Mouse (Mus musculus) urinary bladder, postnatal 10 days (tissue): ENCODE measurements around the gene Uchl3.

ENCODE experiments used
- DNase-seq: peaks from one replicate; pipeline ENCODE4 v3.0.0; 2022; ENCODE audit warnings: low spot score

The Uchl3 gene

DNA sequence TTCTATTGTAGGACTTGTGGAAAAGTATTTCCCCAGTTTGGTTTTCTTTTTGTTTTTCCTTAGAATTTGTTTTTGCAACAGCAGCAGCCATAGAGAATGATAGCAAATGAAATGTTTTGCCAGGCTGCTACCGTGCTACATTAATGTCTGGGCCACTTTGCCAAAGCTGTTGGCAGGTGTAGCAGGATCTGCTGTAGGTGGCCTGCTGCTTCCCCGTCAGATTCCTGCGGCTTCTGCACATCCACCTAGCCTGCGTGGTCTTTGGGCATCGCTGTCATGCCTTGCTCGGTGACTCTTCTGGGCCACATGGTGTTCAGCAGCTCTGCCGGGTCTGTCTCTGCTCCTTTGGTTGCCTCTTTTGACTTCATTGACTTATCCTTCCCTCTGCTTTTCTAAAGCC lies 14.9 kb downstream of the Uchl3 start:
- DNase-seq, result no peak

DNA sequence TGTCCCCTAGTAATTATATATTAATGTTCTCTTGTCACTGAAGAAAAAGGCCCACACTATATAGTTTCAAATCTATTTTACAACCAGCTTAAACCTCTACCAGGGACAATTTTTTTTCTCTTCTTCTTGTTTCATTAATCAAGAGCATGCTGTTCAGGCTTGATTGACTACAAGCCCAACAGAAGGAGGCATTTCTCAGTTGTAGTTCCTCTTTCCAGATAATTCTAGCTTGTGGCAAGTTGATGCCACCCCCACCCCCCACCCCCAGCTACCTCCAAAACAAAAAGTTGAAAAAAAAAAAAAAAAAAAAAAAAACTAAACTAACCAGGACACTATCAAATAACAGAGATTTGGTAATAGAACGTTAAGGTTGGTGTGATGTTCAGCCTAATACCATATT lies 18.5 kb downstream of the Uchl3 start:
- DNase-seq, result no peak

DNA sequence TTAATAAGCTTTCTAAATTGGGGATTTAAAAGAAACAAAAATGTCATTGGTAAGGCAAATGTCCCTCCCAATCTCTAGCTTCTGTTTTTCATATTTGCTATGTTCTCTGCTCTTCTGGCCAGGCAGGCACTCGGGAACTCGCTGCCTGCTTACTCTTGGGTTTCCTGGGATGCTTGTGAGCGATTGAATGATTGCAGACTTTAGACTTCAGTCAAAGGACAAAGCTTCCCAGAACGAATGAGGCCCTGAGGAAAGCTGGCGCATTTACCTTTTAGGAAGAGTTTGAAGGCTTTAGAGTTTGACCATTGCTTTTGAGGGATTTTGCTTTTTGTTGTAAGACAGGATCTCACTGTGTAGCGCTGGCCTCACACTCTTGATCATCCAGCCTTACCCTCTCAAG lies 33.9 kb downstream of the Uchl3 start:
- no peak for DNase-seq

DNA sequence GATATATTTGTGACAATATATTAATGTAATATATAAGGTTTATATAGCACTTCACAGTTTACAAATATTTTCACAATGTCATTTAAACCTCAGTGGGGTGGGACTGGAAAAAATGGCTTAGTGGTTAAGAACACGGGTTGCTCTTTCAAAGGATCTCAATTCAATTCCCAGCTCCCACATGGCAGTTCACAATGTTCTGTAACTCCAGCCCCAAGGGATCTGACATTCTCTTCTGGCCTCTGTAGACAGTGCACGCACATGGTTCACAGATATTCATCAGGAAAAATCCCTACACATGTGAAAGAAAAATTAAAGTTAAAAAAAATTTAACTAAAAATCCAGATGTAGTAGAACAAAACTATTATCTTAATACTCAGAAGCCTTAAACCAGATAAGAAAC lies 34.6 kb downstream of the Uchl3 start:
- DNase-seq, result no peak

- no peak for DNase-seq
Measured at GRCm38 (mm10) chr14:101704479-101704878, 50.7 kb downstream of the Uchl3 start.

- DNase-seq, result no peak
Measured at GRCm38 (mm10) chr14:101707088-101707487, 53.3 kb downstream of the Uchl3 start.

DNA sequence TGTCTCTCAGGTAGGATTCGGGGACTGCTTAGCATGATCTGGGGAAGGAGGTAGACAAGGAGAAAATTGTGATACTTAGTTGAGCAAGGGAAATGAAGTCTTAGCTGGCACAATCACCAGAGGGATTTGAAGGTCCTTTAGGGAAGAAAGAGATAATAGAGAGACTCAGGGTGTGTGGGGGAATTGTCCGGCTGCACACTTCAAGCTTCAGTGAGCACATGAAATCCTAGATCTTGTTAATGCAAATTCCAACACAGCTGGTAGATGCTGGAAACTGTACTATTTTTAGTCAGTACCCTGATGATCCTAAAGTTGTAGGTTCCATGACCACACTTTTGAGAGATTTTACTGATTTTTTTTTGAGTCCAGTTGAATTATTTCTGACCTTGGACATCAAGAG lies 60.6 kb downstream of the Uchl3 start:
- no peak for DNase-seq

- DNase-seq, result peak; percentile 19
Measured at GRCm38 (mm10) chr14:101729237-101729971, 75.6 kb downstream of the Uchl3 start, which contains the start of the genes Gm9922 and Lmo7. Gene Gm9922 (minus strand): TSS chr14:101729814. Gene Lmo7 (plus strand): TSS chr14:101729957.

GRCm38 (mm10) chr14:101729972-101730692 lies 76.4 kb downstream of the Uchl3 start:
- no peak for DNase-seq

DNA sequence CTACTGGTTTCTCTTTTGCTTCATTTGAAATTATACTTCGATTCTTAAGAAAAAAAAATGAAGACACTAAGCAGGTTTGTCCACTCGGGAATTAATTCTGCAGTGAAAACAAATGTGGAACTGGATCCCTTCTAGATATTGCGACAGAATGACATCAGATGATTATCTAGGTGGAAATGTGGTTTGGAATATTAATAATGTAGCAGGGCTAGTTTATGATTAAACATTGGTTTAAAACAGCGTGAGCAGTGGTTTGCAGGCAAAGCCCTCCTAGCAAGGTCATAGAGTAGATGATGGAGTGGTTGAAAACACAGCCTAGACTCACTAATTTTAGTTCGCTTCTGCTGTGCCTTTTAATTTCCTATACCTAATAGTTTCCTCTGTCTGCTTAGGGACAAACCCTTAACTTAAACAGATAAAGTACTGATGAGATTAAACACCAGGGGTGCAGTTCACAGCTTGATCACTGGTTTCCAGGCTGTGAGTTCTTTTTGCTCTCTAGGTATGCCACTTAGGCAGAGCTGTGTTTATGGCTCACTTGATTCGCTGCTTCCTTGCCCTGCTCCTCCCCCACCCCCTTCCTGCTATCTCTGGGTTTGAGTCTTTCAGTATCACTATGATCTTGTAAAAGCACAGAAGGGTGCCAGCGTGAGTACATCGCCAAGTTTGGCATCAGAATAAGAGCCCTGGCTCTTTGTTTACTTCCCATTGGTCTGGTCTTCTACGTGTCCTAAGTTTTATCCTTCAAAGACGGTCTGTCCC lies 80.0 kb downstream of the Uchl3 start:
- no peak for DNase-seq

DNA sequence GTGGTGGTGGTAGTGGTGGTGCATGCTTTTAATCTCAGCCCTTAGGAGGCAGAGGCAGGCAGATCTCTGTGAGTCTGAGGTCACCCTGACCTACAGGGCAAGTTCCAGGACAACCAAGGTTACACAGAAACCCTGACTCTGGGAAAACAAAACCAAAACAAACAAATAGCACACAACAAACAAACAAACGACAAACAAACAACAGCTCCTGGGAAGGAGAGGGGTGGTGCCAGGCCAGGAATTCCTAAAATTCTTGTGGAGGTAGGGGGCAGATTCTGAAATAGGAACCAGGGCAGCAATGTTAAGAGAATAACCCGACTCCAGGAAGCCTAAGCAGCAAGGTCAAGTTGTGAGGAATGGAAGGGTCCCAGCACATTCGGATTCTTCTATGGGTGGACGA lies 83.7 kb downstream of the Uchl3 start:
- no peak for DNase-seq
